Mouse (Mus musculus) adrenal gland, postnatal 4 days (tissue): ENCODE measurements around the gene Hist1h2ae. TPM values are rescaled to one million over a fixed set of nuclear protein-coding genes. Genes with fewer than 3 reads are reported as not detected.
"Not testable (repeated sequence)": the region's sequence is repeated elsewhere in the genome, so short reads cannot be mapped to it uniquely, and the experiment has no call there.

Experiments
- DNase-seq, 2 experiments: peaks; one replicate each; pipeline ENCODE4 v3.0.0; 2021 to 2022; ENCODE audit warnings: low spot score in 2 of 2, mixed read lengths in 2 of 2
- total RNA-seq, 2 experiments: library from RNA; stranded (reverse); gene quantifications; 2 replicates each; pipeline ENCODE4 v1.2.3; 2021

Gene Hist1h2ae
- total RNA-seq, 2 experiments from 2014 or later: 79.7 to 95.7 TPM

DNA sequence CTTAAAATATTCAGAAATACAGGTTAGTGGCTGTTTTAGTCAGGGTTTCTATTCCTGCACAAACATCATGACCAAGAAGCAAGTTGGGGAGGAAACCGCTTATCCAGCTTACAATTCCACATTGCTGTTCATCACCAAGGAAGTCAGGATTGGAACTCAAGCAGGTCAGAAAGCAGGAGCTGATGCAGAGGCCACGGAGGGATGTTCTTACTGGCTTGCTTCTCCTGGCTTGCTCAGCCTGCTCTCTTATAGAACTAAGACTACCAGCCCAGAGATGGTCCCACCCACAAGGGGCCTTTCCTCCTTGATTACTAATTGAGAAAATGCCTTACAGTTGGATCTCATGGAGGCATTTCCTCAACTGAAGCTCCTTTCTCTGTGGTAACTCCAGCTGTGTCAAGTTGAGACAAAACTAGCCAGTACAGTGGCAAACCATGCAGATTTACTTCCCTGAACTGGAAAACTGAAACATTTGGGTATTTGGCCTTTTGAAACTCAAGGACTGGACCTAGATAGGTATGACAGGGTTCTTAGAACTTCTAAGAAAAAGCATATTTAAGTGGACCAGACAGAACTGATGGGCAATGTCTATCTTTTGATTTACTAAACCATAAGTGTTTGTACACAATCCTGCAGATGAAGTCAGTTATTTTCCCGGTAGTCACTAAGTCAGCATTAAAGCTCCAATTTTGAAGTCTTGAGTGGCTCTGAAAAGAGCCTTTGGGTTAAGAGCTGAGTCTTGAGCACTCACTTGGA, 28.6 kb downstream of the Hist1h2ae start:
- DNase-seq: not testable (repeated sequence)

DNA sequence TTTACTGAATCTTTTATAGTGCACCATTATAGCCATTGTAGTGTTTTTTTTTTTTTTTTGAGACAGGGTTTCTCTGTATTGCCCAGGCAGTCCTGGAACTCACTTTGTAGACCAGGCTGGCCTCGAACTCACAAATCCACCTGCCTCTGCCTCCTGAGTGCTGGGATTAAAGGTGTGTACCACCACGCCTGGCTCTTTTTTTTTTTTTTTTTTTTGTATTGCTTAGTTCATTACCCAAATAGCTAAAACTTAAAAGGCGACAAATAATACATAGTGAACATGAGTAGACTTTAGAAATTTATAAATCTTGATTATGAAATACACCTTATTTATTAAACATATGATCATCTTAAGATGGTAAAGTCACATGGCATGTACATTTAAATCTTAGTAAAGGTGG, 29.5 kb downstream of the Hist1h2ae start:
- no peak for DNase-seq

DNA sequence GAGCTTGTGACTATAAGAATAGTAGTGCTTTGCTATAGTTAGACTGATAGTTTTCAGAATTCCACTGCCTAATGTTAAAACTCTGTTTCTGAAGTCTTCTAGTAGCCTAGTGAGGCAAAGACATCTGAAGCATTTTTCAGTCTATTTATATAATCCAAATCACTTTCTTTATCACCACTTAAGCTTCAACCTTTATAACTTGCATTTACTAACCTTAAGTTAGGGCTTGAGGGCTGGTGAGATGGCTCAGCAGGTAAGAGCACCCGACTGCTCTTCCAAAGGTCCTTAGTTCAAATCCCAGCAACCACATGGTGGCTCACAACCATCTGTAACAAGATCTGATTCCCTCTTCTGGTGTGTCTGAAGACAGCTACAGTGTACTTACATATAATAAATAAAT, 31.2 kb downstream of the Hist1h2ae start:
- not testable (repeated sequence) for DNase-seq

DNA sequence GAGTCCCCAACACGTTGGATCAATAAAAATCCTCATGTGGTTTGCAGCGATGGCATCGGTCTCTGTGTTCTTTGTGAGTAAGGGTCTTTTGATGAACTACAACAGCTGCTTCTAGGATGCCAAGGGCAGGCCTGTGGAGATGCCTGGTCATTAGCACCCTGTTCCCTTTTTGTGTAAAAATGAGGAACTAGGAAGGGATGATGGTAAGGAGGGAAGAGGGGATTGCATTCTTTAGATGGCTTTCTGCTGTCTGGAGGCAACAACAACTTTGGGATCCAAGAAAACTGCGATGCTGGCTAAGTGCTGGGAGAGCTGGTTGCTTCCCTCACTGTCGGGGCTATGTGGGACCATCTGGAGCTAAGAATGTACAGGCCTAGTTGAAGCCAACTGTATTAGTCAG, 32.8 kb downstream of the Hist1h2ae start:
- DNase-seq: no peak

DNA sequence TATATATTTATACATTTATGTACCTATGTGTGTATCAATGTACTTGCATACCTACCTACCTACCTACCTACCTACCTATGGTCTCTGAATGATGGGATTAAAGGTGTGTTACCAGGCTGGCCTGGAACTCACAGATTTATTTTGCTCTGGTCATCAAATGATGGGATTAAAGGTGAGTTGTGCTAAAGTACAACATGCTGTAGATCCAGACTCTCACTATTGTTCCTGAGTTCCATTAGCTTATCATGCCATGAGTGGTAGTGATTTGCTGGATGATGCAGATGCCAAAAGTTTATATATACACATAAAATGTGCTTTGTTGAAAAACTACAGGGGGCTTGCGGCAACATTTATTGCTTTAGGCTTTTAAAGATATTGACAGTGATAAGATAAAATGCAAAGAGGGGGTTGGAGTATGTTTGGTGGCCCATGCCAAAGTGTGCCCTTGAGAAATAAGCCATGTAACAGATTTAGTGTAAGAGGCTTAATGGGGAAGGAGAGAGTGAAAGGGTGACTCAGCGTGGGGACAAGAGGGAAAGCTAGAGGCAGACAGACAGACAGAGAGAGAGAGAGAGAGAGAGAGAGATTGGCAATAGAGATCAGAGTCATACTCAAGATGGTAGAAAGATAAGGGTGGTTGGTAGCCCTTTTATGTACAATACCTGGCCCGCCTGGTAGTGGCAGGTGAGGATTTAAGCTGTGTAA, 33.9 kb downstream of the Hist1h2ae start:
- DNase-seq: no peak

DNA sequence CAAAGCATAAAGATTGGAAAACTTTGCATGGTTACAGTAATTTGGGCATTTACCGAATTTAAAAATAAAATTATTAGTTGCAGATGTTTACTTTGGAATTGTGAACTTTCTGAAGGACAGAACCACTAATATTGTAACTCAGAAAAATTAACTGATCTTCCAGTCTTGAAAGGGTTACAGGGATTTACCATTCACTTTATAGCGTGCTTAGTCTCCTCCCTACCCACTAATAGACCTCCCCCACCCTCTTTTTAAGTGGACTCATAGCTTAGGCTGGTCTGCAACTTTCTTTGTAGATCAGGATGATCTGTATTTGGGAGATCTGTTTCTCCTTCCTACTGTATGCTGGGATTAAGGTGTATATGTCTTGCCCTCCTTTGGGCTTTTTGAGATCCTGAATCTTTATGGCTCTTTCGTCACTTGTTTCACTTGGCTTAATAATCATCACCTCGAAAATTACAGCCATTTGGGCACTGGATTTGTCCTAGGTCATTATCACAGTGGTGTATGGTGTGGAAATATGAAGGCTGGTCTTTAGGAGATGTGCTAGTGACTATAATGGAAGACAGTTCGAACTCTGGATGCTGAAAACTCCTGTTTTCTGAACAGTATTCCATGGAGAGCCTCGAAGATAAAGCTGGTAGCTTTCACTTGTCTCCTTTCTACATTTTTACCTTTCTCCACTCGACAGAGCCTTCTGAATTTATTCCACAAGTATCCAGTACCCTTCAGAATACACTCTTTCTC, 34.8 kb downstream of the Hist1h2ae start:
- no peak for DNase-seq

DNA sequence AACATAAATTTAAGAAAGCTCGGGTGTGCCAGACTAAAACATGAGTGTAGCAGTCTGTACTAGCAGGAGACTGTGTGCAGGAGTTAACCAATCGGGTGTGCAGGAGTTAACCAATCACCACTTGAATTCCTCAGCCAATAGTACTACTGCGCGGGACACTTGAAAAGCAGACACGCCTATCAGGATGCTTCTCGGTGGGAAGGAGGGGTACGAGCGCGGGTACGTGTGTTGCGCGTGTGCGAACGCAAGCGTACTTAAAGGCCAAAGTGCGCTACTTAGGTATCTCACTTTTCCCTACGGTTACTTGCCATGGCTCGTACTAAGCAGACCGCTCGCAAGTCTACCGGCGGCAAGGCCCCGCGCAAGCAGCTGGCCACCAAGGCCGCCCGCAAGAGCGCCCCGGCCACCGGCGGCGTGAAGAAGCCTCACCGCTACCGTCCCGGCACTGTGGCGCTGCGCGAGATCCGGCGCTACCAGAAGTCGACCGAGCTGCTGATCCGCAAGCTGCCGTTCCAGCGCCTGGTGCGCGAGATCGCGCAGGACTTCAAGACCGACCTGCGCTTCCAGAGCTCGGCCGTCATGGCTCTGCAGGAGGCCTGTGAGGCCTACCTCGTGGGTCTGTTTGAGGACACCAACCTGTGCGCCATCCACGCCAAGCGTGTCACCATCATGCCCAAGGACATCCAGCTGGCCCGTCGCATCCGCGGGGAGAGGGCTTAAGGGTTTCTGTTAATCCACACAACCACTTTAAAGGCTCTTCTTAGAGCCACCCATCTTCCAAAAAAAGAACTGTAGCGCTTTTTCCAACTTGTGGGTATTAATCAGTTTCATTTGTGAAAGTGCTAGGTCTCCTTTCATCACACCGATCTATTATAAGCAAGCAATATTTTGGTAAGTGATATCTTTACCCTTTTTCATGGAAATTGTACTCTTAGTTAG, 35.6 kb downstream of the Hist1h2ae start, which contains the start of gene Hist1h3g:
Gene Hist1h3g (plus strand): TSS at position 286 of the 939 bp plus-strand sequence.
- peak; percentile 69 to 76 for DNase-seq

DNA sequence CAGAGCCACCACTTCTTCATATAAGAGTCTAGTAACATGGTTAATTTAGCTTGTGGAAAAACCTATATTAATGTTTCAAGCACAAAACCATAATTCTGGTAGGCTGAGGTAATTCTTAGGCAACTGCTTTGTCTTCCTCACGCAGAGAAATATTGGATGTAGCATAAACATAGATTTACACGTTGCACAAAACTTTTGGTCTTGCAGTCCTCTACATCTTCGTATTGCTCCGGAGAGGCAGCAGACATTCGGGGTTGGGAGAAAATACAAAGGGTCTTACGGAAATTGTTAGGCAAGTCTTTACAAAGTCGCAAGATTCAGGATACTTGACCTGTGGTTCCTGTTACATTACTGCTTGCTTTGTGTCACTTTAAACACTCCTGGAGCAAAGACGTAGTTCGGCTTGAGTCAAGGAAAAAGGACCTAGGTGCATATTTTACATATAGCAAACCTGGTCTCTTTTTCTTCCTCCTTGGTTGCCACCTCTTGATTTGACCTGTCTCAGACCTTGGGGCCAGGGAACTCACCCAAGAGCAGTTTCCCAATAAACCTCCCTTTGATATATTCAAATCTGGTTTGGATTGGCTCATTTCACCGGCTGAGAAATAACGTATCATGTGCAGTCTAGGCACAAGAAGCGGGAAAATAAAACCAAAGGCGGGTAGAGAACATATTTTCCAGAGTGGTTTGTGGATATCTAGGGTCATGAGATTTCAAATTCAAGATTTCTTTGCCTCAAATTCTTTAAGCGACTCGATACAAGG, 36.5 kb downstream of the Hist1h2ae start:
- DNase-seq: no peak

DNA sequence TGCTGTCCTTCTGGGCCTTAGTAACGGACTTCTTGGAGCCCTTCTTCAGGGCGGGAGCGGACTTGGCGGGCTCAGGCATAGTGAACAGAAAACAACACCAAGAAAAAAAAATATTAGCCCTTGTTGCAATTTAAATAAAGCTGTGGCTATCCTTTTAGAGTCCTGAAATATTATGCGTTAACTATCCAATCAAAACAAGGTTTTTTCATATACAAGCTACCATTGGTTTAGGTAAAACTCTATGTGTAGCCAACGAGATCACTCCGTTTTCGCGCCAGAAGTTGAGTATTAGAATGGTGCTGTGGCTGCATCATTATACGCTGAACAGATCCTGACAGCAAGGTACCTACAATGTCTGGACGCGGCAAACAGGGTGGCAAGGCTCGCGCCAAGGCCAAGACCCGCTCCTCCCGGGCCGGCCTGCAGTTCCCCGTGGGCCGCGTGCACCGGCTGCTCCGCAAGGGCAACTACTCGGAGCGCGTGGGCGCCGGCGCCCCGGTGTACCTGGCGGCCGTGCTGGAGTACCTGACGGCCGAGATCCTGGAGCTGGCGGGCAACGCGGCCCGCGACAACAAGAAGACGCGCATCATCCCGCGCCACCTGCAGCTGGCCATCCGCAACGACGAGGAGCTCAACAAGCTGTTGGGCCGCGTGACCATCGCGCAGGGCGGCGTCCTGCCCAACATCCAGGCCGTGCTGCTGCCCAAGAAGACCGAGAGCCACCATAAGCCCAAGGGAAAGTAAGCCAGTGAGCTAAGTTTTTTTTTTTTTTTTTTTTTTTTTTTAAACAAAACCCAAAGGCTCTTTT, 37.3 kb downstream of the Hist1h2ae start, which contains the start of gene Hist1h2af:
Gene Hist1h2af (plus strand): TSS at position 347 of the 808 bp plus-strand sequence.
- peak in 1 of 2 experiments; percentile 45 for DNase-seq

DNA sequence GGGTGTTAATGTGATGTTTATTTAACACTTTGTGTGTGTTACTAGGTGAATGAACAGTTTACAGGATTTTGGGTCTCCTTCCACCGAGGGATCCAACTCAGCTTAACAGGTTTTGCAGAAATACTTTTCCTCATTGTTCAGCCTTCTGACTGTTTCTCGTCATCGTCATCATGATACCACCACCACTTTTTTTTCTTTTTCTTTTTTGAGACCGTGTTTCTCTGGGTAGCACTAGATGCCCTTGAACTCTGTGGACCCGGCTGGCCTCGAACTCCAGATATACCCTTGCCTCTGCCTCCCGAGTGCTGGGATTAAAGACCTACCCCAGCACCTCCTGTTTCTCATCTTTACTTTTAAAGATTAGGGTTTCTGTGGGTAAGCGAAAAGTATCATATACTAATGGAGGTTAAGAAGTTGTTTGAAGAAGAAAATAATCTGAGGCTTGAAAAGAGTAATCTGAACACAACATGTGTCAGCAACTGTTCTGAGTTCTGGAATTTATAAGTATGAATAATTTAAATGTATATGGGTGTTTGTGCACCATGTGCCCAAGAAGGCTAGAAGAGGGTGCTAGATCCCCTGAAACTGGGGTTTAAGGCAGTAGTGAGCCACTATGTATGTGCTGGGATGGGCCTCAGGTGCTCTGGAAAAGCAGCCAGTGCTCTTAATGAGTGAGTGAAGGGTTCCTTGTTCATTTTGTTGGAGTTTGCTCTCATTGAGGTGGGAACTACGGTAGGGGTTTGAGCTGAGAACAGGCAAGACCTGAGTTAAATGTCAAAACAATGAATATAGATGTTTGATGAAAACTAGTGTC, 38.6 kb downstream of the Hist1h2ae start:
- DNase-seq: no peak

DNA sequence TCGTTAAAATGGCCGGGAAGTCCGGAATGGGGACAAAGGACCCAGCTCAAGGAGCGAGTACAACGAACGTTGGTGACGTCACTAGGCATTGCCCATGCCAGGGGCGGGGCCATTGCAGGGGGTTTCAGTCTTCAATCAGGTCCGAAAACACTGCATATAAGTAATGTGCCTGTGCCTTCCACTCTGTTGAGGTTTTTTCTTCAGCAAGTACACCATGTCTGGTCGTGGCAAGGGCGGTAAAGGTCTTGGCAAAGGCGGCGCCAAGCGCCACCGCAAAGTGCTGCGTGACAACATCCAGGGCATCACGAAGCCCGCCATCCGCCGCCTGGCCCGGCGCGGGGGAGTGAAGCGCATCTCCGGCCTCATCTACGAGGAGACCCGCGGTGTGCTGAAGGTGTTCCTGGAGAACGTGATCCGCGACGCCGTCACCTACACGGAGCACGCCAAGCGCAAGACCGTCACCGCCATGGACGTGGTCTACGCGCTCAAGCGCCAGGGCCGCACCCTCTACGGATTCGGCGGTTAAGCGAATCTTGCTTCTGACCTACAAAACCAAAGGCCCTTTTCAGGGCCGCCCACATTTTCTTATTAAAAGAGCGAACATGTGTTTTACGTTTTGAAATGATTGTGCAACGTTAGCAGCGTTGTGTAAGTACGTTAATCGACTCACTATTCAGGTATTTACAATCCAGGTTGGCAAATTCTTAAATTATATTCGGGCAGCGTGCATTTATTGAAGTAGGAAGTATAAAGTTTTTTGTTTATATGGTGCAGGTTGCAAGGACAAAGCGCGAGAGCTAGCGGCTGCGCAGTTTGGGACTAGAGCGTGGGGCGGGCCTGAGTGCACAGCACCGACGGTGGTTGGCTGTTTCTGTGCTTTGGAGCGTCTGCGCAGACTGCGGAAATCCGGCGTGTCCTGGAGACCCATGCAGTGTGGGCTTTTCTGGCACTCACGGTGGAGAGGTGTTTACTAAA, 39.8 kb downstream of the Hist1h2ae start, which contains the start of gene Hist1h4h:
Gene Hist1h4h (plus strand): TSS at position 150 of the 975 bp plus-strand sequence.
- peak; percentile 80 to 96 for DNase-seq

DNA sequence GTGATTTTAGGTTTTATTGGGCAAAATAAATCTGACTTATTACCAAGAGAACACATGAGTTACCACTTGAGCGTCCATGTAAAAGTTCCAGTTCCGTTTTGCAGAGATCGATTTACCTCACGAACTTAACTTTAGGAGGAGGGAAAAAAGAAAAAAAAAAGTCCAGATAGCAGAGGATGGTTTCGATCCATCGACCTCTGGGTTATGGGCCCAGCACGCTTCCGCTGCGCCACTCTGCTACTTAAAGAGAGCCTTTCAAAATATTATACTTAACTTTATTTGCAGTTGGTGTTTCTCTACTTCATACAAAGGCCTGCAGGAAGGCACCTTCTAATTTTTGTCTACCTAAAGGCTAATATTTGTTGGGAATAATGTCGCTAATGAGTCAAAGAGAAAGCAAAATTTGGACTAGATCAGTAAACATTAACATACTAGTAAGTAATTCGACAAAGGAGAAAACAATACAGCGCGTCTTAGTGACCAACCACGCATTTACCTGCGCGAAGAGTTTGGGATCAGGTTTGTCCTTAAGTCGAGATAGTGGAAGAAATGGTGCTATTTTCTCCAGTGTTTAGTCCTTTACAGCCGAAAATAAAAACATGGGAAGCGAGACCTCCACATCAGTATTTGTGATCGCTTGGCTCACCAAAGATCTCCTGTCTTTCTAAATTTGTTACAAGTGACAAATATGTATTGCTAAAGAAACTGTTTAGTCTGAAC, 40.7 kb downstream of the Hist1h2ae start:
- peak in 1 of 2 experiments; percentile 30 for DNase-seq

DNA sequence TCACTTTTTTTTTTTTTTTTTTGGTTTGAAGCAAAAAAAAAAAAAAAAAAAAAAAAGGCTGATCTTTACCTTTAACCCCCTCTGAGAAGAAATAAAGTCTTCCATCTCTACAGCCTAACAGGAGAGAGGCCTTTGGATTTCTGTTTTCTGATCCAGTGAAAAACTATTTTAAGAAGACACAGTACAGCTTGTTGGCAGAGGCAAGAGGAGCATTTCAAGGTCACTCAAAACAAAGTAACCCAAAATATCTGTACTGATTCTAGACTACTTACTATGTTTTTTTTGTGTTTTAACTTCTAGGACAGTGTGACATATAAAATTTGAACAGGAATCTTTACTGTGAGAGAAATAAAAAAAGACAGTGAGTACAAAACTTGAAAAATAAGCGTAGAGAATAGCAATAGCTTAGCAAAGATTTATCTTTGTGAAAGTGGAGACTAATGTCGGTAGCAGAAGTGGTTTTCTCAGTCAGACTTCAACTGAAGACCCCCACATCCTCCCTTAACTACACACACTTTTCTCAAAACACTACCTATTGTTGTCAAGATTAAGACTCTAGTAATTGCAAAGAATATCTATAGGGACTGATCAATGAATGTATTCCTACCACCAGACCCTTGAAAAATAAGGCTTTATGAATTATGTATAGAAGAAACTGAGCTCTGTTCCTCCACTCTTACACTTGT, 41.4 kb downstream of the Hist1h2ae start:
- DNase-seq: no peak

DNA sequence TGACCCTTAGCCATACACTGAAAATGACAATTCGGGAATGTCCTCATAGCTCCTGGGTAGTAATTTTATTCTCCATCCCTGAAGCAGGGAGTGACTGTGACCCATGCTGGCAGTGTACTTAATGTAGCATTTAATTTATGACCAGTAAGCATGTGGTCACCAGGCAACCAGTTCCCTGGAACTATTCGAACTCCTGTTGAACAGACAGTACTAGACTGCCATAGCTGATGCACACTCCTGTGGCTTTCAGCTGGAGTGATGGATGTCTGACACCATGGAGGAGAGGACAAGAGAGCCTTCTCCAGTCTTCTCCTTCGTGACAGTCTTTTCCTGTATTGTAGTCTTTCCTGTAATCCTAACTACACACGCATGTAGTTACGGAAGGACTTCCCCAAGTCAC, 42.0 kb downstream of the Hist1h2ae start:
- DNase-seq: no peak

DNA sequence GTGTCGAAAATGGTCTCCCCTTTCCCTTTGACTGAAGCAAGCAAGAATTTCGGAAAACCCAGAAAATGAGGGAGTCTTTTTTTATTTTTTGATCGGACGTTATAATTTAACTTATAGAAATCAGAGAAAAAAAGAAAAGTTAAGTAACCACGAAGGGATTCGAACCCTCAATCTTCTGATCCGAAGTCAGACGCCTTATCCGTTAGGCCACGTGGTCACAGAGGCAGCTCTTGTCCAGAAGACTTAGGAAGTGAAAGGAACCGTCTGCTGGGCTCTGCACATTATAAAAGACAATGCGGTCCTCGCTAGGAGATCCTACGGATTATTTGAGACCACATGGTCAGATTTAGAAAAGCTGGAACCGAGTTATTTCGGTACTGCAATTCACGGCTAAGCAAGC, 44.7 kb downstream of the Hist1h2ae start:
- DNase-seq: peak; percentile 74 to 85
